Mouse (Mus musculus): ENCODE measurements around the gene Sept6. TPM values are rescaled to one million over a fixed set of nuclear protein-coding genes. Genes with fewer than 3 reads are reported as not detected.

The Sept6 gene
- polyA plus RNA-seq, 1 experiment = 45.0 TPM

- Histone ChIP-seq H3K27me3 (ENCODE audit: control insufficient read depth, insufficient read depth, low read length) (no peaks in the 10 kb centered on the region), H3K4me3 (ENCODE audit: extremely low read depth, insufficient read depth, insufficient read length) (peak overlapping the region; percentile 78), H3K4me1 (ENCODE audit: control insufficient read depth, insufficient read depth, insufficient read length) (no peaks in the 10 kb centered on the region; the same call in none of the 2 replicates), H3K27ac (ENCODE audit: insufficient read depth, low read length) (peak overlapping the region; percentile 81), H3K36me3 (ENCODE audit: control insufficient read depth, insufficient read depth, low read length) (no peaks in the 10 kb centered on the region)
- peak in 1 of 2 experiments; percentile 21 for DNase-seq (ENCODE audit: low read depth in 1 of 2, low spot score in 2 of 2)
- WGBS = 19% methylated on average over 36 of the region's 36 CpGs
- no peak for TF ChIP-seq POLR2A (IDR thresholded peaks at IDR 0.05; ENCODE audit: low read depth, low read length)
- no peak for TF ChIP-seq CTCF (IDR thresholded peaks at IDR 0.05; ENCODE audit: extremely low read depth, insufficient read depth, insufficient read length, insufficient replicate concordance)
Measured at GRCm38 (mm10) chrX:36874704-36875128, 116.9 kb downstream of the Sept6 start.

GRCm38 (mm10) chrX:36874178-36874696, 117.4 kb downstream of the Sept6 start:
- Histone ChIP-seq H3K4me3 (ENCODE audit: extremely low read depth, insufficient read depth, insufficient read length) (peak overlapping the region; percentile 78), H3K4me1 (ENCODE audit: control insufficient read depth, insufficient read depth, insufficient read length) (no peaks in the 10 kb centered on the region; the same call in none of the 2 replicates), H3K27ac (ENCODE audit: insufficient read depth, low read length) (peak overlapping the region; percentile 81), H3K27me3 (ENCODE audit: control insufficient read depth, insufficient read depth, low read length) (no peaks in the 10 kb centered on the region), H3K36me3 (ENCODE audit: control insufficient read depth, insufficient read depth, low read length) (no peaks in the 10 kb centered on the region)
- DNase-seq (ENCODE audit: low read depth in 1 of 2, low spot score in 2 of 2) = peak; percentile 73 to 85
- 26% methylated on average over 57 of the region's 57 CpGs for WGBS
- TF ChIP-seq POLR2A (IDR thresholded peaks at IDR 0.05; ENCODE audit: low read depth, low read length) (peak; percentile 83), CTCF (IDR thresholded peaks at IDR 0.05; ENCODE audit: extremely low read depth, insufficient read depth, insufficient read length, insufficient replicate concordance) (no peak)

GRCm38 (mm10) chrX:36873765-36874164, 117.8 kb downstream of the Sept6 start, which contains the start of the genes Ube2a and C330007P06Rik:
TSS of gene Ube2a (plus strand) at chrX:36873900.
TSS of gene C330007P06Rik (minus strand) at chrX:36874111.
- no peak for DNase-seq (ENCODE audit: low read depth in 1 of 2, low spot score in 2 of 2)
- Histone ChIP-seq H3K27me3 (ENCODE audit: control insufficient read depth, insufficient read depth, low read length) (no peaks in the 10 kb centered on the region), H3K4me1 (ENCODE audit: control insufficient read depth, insufficient read depth, insufficient read length) (no peaks in the 10 kb centered on the region; the same call in none of the 2 replicates), H3K4me3 (ENCODE audit: extremely low read depth, insufficient read depth, insufficient read length) (peak within 1 kb of the TSS; percentile 78), H3K27ac (ENCODE audit: insufficient read depth, low read length) (peak within 1 kb of the TSS; percentile 81), H3K36me3 (ENCODE audit: control insufficient read depth, insufficient read depth, low read length) (no peaks in the 10 kb centered on the region)
- 30% methylated on average over 8 of the region's 8 CpGs for WGBS
- TF ChIP-seq CTCF (IDR thresholded peaks at IDR 0.05; ENCODE audit: extremely low read depth, insufficient read depth, insufficient read length, insufficient replicate concordance) (no peak), POLR2A (IDR thresholded peaks at IDR 0.05; ENCODE audit: low read depth, low read length) (no peak)

- TF ChIP-seq POLR2A (IDR thresholded peaks at IDR 0.05; ENCODE audit: low read depth, low read length) (no peak), CTCF (IDR thresholded peaks at IDR 0.05; ENCODE audit: extremely low read depth, insufficient read depth, insufficient read length, insufficient replicate concordance) (no peak)
- 44% methylated on average over 3 of the region's 3 CpGs for WGBS
- H3K4me1 ChIP-seq (ENCODE audit: control insufficient read depth, insufficient read depth, insufficient read length) = no peaks in the 10 kb centered on the region; the same call in none of the 2 replicates
Measured at GRCm38 (mm10) chrX:36870372-36870771, 121.2 kb downstream of the Sept6 start.

GRCm38 (mm10) chrX:36864609-36865328, 126.8 kb downstream of the Sept6 start:
- TF ChIP-seq POLR2A (IDR thresholded peaks at IDR 0.05; ENCODE audit: low read depth, low read length) (no peak), CTCF (IDR thresholded peaks at IDR 0.05; ENCODE audit: extremely low read depth, insufficient read depth, insufficient read length, insufficient replicate concordance) (no peak)

More at GRCm38 (mm10) chrX:36870372-36870771, 121.2 kb downstream of the Sept6 start:
- no peaks in the 10 kb centered on the region for H3K36me3 ChIP-seq (ENCODE audit: control insufficient read depth, insufficient read depth, low read length)
- DNase-seq (ENCODE audit: low read depth in 1 of 2, low spot score in 2 of 2) = no peak
- H3K27ac ChIP-seq (ENCODE audit: insufficient read depth, low read length) = no peak overlapping the region
- H3K4me3 ChIP-seq (ENCODE audit: extremely low read depth, insufficient read depth, insufficient read length) = no peak overlapping the region
- no peaks in the 10 kb centered on the region for H3K27me3 ChIP-seq (ENCODE audit: control insufficient read depth, insufficient read depth, low read length)

GRCm38 (mm10) chrX:36863766-36864608, 127.6 kb downstream of the Sept6 start:
- WGBS = 25% methylated on average over 43 of the region's 44 CpGs

More at GRCm38 (mm10) chrX:36864609-36865328, 126.8 kb downstream of the Sept6 start:
- Histone ChIP-seq H3K36me3 (ENCODE audit: control insufficient read depth, insufficient read depth, low read length) (no peaks in the 10 kb centered on the region), H3K4me3 (ENCODE audit: extremely low read depth, insufficient read depth, insufficient read length) (peak overlapping the region; percentile 66), H3K27ac (ENCODE audit: insufficient read depth, low read length) (no peak overlapping the region; the same call in 1 of the 2 replicates), H3K27me3 (ENCODE audit: control insufficient read depth, insufficient read depth, low read length) (no peaks in the 10 kb centered on the region), H3K4me1 (ENCODE audit: control insufficient read depth, insufficient read depth, insufficient read length) (no peaks in the 10 kb centered on the region; the same call in 1 of the 2 replicates)
- WGBS = 65% methylated on average over 8 of the region's 8 CpGs
- DNase-seq (ENCODE audit: low read depth in 1 of 2, low spot score in 2 of 2) = no peak

More at GRCm38 (mm10) chrX:36863766-36864608, 127.6 kb downstream of the Sept6 start:
- TF ChIP-seq CTCF (IDR thresholded peaks at IDR 0.05; ENCODE audit: extremely low read depth, insufficient read depth, insufficient read length, insufficient replicate concordance) = no peak
- no peak for TF ChIP-seq POLR2A (IDR thresholded peaks at IDR 0.05; ENCODE audit: low read depth, low read length)
- Histone ChIP-seq H3K4me3 (ENCODE audit: extremely low read depth, insufficient read depth, insufficient read length) (peak overlapping the region; percentile 66), H3K27ac (ENCODE audit: insufficient read depth, low read length) (peak overlapping the region; percentile 83), H3K4me1 (ENCODE audit: control insufficient read depth, insufficient read depth, insufficient read length) (no peaks in the 10 kb centered on the region), H3K27me3 (ENCODE audit: control insufficient read depth, insufficient read depth, low read length) (no peaks in the 10 kb centered on the region), H3K36me3 (ENCODE audit: control insufficient read depth, insufficient read depth, low read length) (no peaks in the 10 kb centered on the region)
- DNase-seq (ENCODE audit: low read depth in 1 of 2, low spot score in 2 of 2) = peak; percentile 68 to 71

Other genes with a start within 250 kb of the Sept6 start
- 1.2 and 1.5 TPM in 2 replicates for gene Slc25a43, start 248.1 kb downstream of the Sept6 start, polyA plus RNA-seq (2012; rRNA removed)
- 263 and 357 TPM in 2 replicates for gene Slc25a5, start 196.1 kb downstream of the Sept6 start, polyA plus RNA-seq (2012; rRNA removed)
- 19.8 and 21.9 TPM in 2 replicates for gene Ube2a, start 117.9 kb downstream of the Sept6 start, polyA plus RNA-seq (2012; rRNA removed)
- gene C330007P06Rik, start 117.7 kb downstream of the Sept6 start, polyA plus RNA-seq (2012; rRNA removed) = 8.4 and 11.0 TPM in 2 replicates
- gene Nkrf, start 88.9 kb downstream of the Sept6 start, polyA plus RNA-seq (2012; rRNA removed) = 0.46 and 0.53 TPM in 2 replicates
- gene Sowahd, start 57.1 kb upstream of the Sept6 start, polyA plus RNA-seq (2012; rRNA removed) = 0.05 and 0.08 TPM in 2 replicates
- gene Rpl39, start 93.6 kb upstream of the Sept6 start, polyA plus RNA-seq (2012; rRNA removed) = 47.1 and 62.8 TPM in 2 replicates
- gene Upf3b, start 118.5 kb upstream of the Sept6 start, polyA plus RNA-seq (2012; rRNA removed) = 2.7 TPM in 2 replicates
- 1.3 and 1.8 TPM in 2 replicates for gene Nkap, start 135.0 kb upstream of the Sept6 start, polyA plus RNA-seq (2012; rRNA removed)
- not detected in 2 replicates for gene Akap14, start 177.0 kb upstream of the Sept6 start, polyA plus RNA-seq (2012; rRNA removed)
- 62.4 and 91.4 TPM in 2 replicates for gene Ndufa1, start 199.4 kb upstream of the Sept6 start, polyA plus RNA-seq (2012; rRNA removed)
- 1.6 and 1.8 TPM in 2 replicates for gene Rnf113a1, start 199.5 kb upstream of the Sept6 start, polyA plus RNA-seq (2012; rRNA removed)
- not detected in 2 replicates for gene Gm9, start 219.2 kb upstream of the Sept6 start, polyA plus RNA-seq (2012; rRNA removed)
- gene Rhox1, start 230.5 kb upstream of the Sept6 start, polyA plus RNA-seq (2012; rRNA removed) = not detected in 2 replicates

Data from spleen, adult 2 months (tissue).